Mouse (Mus musculus): ENCODE measurements around the gene Erf.

- TF ChIP-seq CTCF (IDR thresholded peaks at IDR 0.05; ENCODE audit: insufficient read depth, low read length) (no peak), POLR2A (IDR thresholded peaks at IDR 0.05; ENCODE audit: borderline replicate concordance, extremely low read depth, low read depth, low read length) (no peak)
These were observed 44.6 kb upstream of the Erf start for GRCm38 (mm10) chr7:25294960-25295722.

Data from lung, adult 2 months (tissue).